Mouse (Mus musculus) ES-Bruce4 (cell line): ENCODE results near the gene Ccpg1os.

Experiments used
- CTCF ChIP-seq: IDR thresholded peaks from one replicate; pipeline ENCODE4 v1.8.1; 2011; ENCODE audit warnings: low read depth, low read length
- EP300 ChIP-seq: IDR thresholded peaks from 2 replicates; pipeline ENCODE4 v1.6.1; 2011; ENCODE audit warnings: low read depth, low read length; ENCODE audit not compliant: insufficient read depth
- POLR2A ChIP-seq: IDR thresholded peaks from one replicate; pipeline ENCODE4 v1.8.1; 2011; ENCODE audit warnings: low read length; ENCODE audit not compliant: insufficient read depth

DNA sequence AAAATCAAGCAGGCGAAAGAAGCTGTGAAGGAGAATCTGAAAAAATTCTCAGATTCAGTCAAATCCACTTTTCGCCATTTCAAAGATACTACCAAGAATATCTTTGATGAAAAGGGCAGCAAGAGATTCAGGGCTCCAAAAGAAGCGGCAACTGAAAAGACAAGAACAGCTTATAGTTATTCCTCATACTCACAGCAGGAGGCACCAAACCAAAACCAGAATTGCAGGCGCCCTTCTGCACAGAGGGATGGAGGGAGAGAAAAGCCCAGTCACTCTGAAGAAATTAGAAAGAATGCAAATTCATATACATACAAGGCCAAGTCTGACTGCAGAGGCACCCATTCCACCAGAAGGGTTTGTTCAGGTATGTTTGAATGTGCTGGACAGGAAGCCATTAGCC lies 27.4 kb upstream of the Ccpg1os start:
- TF ChIP-seq CTCF (no peak), POLR2A (no peak), EP300 (no peak)
